Mouse (Mus musculus) heart, embryonic 13.5 days (tissue): ENCODE data around the gene Efl1. TPM values are rescaled to one million over a fixed set of nuclear protein-coding genes. Genes with fewer than 3 reads are reported as not detected.

Experiments
- ATAC-seq: fragments of 200-750 bp; cut with Nextera tagmentation; 2 replicates; pipeline ENCODE4 v1.8.0; 2017; ENCODE audit warnings: moderate TSS enrichment; ENCODE audit not compliant: insufficient number of reproducible peaks, low FRiP score, low TSS enrichment; ENCODE audit errors: extremely low read depth
- H3K27ac ChIP-seq: fragments of 300-500 bp; sonication (generic); replicated peaks from 2 replicates; pipeline ENCODE4 v1.5.1; 2015; ENCODE audit warnings: moderate library complexity, mild to moderate bottlenecking, inconsistent platforms
- H3K27me3 ChIP-seq: fragments of 300-500 bp; sonication (generic); replicated peaks from 2 replicates; pipeline ENCODE4 v1.6.1; 2015; ENCODE audit warnings: mild to moderate bottlenecking, inconsistent platforms
- H3K36me3 ChIP-seq: fragments of 300-500 bp; sonication (generic); 2 replicates; pipeline ENCODE4 v1.6.1; 2015; ENCODE audit warnings: mild to moderate bottlenecking, inconsistent platforms
- H3K4me1 ChIP-seq: fragments of 300-500 bp; sonication (generic); 2 replicates; pipeline ENCODE4 v1.6.1; 2015; ENCODE audit warnings: inconsistent platforms
- H3K4me2 ChIP-seq: fragments of 300-500 bp; sonication (generic); 2 replicates; pipeline ENCODE4 v1.6.1; 2015; ENCODE audit warnings: inconsistent platforms, mild to moderate bottlenecking, moderate library complexity
- H3K4me3 ChIP-seq: fragments of 300-500 bp; sonication (generic); 2 replicates; pipeline ENCODE4 v1.5.1; 2015; ENCODE audit warnings: moderate library complexity, mild to moderate bottlenecking, inconsistent platforms
- H3K9ac ChIP-seq: fragments of 300-500 bp; sonication (generic); 2 replicates; pipeline ENCODE4 v1.6.1; 2015; ENCODE audit warnings: inconsistent platforms, mild to moderate bottlenecking, moderate library complexity
- H3K9me3 ChIP-seq: fragments of 300-500 bp; sonication (generic); 2 replicates; pipeline ENCODE4 v1.6.1; 2016; ENCODE audit warnings: inconsistent platforms
- WGBS: fragments of 180-500 bp; shearing (Covaris S2); methylation state at CpG from one replicate; pipeline ENCODE4 v1.1.7; 2015; ENCODE audit warnings: mixed read lengths; 5-methylcytosine and 5-hydroxymethylcytosine counted together
- polyA plus RNA-seq: library from polyadenylated mRNA; unstranded; fragments of >200 nt; fragmentation: Nextera tagmentation; extraction: Ambion mirVana; gene quantifications from 2 replicates; pipeline ENCODE4 v1.2.1, GENCODE M21; 2015

Gene Efl1
- polyA plus RNA-seq, 1 experiment from 2014 or later = 13.4 TPM

DNA sequence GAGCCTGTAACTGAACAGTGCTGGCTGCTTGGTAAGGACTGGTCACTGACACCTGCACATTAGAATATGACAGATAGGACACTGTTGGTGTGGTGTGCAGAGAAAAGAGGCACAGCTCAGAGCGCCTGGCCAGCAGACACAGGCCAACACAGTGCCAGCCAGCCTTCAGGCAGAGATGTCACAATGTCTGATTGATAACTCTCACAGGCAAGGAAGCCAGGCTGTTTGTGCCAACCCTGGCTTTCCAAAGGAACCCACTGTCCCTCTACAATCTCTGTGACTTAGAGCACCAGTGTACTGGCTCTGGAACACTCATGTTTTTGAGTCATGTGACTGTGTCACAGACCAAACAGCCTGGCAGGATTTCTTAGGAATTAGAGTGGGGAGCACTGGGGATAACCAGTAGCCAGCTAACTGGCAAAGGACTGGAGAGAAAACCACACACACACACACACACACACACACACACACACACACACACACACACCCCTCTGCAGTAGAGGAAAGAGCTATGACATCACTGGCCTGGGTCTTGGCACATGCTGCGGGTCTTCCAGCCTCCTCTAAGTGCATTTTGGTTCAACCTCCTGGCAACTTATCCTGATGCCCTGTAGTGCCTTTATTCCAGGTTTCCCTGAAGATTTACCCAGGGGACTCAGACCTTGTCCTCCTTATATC is 137.7 kb downstream of the Efl1 start:
- no peaks in the 10 kb centered on the region for H3K36me3 ChIP-seq
- no peak for ATAC-seq
- WGBS = 78% methylated on average over 2 of the region's 2 CpGs

DNA sequence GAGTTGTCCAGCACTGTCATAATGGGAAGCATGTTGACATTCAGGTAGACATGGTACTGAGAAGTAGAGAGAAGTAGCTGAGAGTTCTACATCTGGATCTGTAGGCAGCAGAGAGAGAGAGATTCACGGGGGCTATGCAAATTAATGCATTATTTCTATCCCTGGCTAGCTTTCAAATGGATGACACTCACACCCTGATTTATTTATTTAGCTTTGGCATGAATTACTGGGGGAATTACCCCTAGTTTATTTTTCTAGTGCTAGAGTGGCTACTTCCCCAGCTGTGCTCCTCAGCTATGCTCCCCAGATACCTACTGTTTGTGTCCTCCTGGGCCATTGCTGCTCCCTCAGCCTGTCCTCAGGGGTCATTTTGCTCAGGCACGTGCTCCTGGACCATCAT is 144.2 kb downstream of the Efl1 start:
- no peak for ATAC-seq
- no peaks in the 10 kb centered on the region for H3K27me3 ChIP-seq
- no peak overlapping the region for H3K27ac ChIP-seq
- no peak overlapping the region for H3K4me3 ChIP-seq
- WGBS = 61% methylated on average over 2 of the region's 2 CpGs
- no peaks in the 10 kb centered on the region for H3K36me3 ChIP-seq
- no peaks in the 10 kb centered on the region for H3K4me1 ChIP-seq
- no peak overlapping the region for H3K9ac ChIP-seq
- no peak overlapping the region for H3K4me2 ChIP-seq
- H3K9me3 ChIP-seq = no peaks in the 10 kb centered on the region

More for the DNA sequence above, 137.7 kb downstream of the Efl1 start:
- peaks cover 12% of the 10 kb centered on the region for H3K4me1 ChIP-seq
- no peaks in the 10 kb centered on the region for H3K27me3 ChIP-seq
- no peak overlapping the region for H3K9ac ChIP-seq
- H3K4me2 ChIP-seq = no peak overlapping the region
- H3K9me3 ChIP-seq = no peaks in the 10 kb centered on the region
- no peak overlapping the region for H3K4me3 ChIP-seq
- no peak overlapping the region for H3K27ac ChIP-seq

DNA sequence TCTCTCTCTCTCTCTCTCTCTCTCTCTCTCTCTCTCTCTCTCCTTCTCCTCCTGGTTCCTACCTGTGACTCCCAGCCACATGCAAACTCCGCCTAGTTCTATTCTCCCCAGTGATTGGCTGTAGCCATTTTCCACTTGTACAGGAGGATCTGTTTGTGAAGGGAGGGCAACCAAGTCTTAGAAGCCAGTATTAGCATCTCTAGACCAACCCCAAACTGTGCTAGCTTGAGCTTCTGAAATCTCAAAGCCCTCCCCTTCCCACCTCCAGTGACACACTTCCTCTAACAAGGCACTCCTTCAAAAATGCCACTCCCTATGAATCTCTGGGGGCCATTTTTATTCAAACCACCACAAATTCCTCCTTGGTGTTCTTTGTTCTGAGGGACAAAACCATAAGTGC is 144.7 kb downstream of the Efl1 start:
- no peaks in the 10 kb centered on the region for H3K9me3 ChIP-seq
- H3K9ac ChIP-seq = no peak overlapping the region
- H3K4me1 ChIP-seq = no peaks in the 10 kb centered on the region
- no peaks in the 10 kb centered on the region for H3K27me3 ChIP-seq
- no peak for ATAC-seq
- no peak overlapping the region for H3K27ac ChIP-seq
- H3K4me3 ChIP-seq = no peak overlapping the region
- WGBS = 71% methylated on average over 1 of the region's 1 CpGs
- no peaks in the 10 kb centered on the region for H3K36me3 ChIP-seq
- no peak overlapping the region for H3K4me2 ChIP-seq

DNA sequence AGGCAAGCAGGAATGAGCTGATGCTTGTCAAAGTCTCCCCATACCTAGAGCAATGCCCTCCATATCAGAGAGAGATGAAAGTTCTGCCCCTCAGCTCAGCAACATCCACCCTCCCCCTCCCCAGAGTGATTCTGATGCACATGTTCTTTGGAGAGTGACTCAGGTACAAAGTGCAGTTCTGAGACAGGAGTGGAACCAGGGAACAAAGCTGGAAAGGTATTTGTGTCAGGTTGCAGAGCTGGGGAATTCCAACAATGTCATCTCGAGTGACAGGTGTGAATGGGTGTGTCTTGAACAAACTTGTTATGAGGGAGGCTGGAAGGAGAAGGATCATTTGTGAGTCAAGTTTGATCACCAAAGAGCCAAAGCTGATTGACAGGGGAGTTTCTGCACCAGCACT is 146.1 kb downstream of the Efl1 start:
- H3K4me2 ChIP-seq = no peak overlapping the region
- H3K36me3 ChIP-seq = no peaks in the 10 kb centered on the region
- 34% methylated on average over 1 of the region's 1 CpGs for WGBS
- no peak overlapping the region for H3K27ac ChIP-seq
- no peak for ATAC-seq
- no peaks in the 10 kb centered on the region for H3K27me3 ChIP-seq
- H3K9ac ChIP-seq = no peak overlapping the region
- no peak overlapping the region for H3K4me3 ChIP-seq
- H3K4me1 ChIP-seq = no peaks in the 10 kb centered on the region
- H3K9me3 ChIP-seq = no peaks in the 10 kb centered on the region

DNA sequence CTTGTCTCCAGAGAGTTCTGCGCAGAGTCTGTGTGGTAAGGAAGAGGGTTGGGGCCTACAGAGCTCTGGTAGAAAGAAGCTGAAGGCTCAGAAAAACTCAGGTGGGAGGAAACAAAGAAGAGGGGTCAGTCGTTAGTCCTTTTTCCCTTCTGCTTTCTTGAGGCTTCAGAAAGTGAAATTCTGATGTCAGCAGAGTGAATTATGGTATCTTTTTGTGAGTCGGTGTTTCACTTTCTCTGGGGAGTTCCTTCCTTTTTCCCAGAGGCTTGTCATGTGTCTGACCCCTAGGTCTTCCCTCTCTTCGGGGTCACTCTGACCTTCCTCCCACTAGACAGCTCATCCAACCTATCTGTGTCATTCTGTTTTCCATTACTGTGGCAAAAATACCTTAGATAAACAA is 153.8 kb downstream of the Efl1 start:
- H3K27ac ChIP-seq = no peak overlapping the region

DNA sequence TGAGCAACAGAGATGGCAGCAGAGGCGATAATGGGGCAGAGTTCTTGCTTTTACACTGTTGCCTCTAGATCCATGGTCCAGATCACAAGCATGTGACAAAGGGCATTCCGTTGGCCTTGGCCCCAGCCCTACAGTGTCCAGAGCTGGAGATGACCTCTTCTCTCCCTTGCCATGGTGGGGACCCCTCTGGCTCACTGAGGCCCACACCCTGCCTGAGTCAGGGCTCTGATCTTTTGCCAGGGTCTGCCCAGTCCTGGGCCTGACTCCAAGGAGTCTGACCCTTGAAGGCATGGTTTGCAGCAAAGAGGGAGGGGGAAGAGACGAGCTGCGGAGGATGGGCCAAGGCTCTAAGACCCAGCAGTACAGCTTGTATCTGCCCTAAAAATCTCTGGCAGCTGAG is 159.8 kb downstream of the Efl1 start:
- Histone ChIP-seq H3K36me3 (no peaks in the 10 kb centered on the region), H3K9ac (no peak overlapping the region), H3K4me2 (no peak overlapping the region), H3K4me3 (no peak overlapping the region), H3K9me3 (no peaks in the 10 kb centered on the region), H3K27me3 (peaks cover 10% of the 10 kb centered on the region), H3K27ac (no peak overlapping the region), H3K4me1 (peaks cover 7% of the 10 kb centered on the region; the same call in 1 of the 2 replicates)
- ATAC-seq = no peak
- WGBS = 58% methylated on average over 4 of the region's 4 CpGs

More for the DNA sequence above, 153.8 kb downstream of the Efl1 start:
- no peak for ATAC-seq
- Histone ChIP-seq H3K9me3 (no peaks in the 10 kb centered on the region), H3K9ac (no peak overlapping the region), H3K27me3 (no peaks in the 10 kb centered on the region), H3K4me2 (no peak overlapping the region), H3K36me3 (no peaks in the 10 kb centered on the region), H3K4me1 (no peaks in the 10 kb centered on the region), H3K4me3 (no peak overlapping the region)
- WGBS = 61% methylated on average over 4 of the region's 4 CpGs

DNA sequence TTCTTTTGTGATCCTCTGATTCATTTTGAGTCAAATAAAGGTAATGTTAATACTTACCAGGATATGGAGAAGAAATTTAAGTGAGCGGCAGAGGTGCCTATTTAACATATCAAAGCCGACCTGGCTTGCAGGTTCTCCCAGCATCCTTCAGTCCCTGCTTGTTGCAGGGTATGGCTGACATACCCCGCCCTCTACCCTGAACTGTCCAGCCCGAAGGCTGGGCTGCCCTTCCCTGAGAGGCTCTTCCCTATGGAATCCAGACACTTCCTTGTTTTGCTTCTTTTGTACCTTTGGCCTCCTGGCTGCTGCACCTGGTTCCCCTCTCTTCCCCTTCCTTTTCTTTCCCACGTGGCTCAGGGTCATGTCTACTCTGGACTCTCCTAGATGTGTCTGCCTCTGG is 160.7 kb downstream of the Efl1 start:
- H3K36me3 ChIP-seq = no peaks in the 10 kb centered on the region
- no peak overlapping the region for H3K4me3 ChIP-seq
- peaks cover 10% of the 10 kb centered on the region for H3K27me3 ChIP-seq
- H3K9ac ChIP-seq = no peak overlapping the region
- ATAC-seq = no peak
- no peak overlapping the region for H3K4me2 ChIP-seq
- H3K4me1 ChIP-seq = peaks cover 7% of the 10 kb centered on the region; the same call in 1 of the 2 replicates
- no peaks in the 10 kb centered on the region for H3K9me3 ChIP-seq
- 55% methylated on average over 5 of the region's 5 CpGs for WGBS
- H3K27ac ChIP-seq = no peak overlapping the region

DNA sequence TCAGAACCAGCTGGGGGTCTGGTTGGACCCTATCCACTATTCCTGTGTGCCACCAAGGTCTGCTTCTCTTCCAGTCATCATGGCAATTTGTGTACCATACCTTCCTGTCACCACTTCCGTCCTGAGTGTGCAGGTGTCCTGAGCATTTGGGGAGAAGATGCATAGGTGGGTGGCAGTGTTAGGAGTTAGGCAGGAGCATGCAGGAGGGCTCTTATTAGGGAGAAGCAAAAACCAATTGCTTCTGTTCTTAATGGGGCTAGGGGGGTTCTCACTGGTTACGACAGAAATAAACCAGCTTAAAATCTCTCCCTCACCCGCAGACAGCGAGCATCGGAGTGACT is 162.4 kb downstream of the Efl1 start:
- no peaks in the 10 kb centered on the region for H3K36me3 ChIP-seq
- no peaks in the 10 kb centered on the region for H3K9me3 ChIP-seq
- ATAC-seq = no peak
- no peak overlapping the region for H3K4me3 ChIP-seq
- H3K27ac ChIP-seq = no peak overlapping the region
- no peak overlapping the region; the same call in 1 of the 2 replicates for H3K4me2 ChIP-seq
- no peak overlapping the region for H3K9ac ChIP-seq
- WGBS = 47% methylated on average over 5 of the region's 5 CpGs
- peaks cover 7% of the 10 kb centered on the region; the same call in 1 of the 2 replicates for H3K4me1 ChIP-seq
- peaks cover 10% of the 10 kb centered on the region for H3K27me3 ChIP-seq

DNA sequence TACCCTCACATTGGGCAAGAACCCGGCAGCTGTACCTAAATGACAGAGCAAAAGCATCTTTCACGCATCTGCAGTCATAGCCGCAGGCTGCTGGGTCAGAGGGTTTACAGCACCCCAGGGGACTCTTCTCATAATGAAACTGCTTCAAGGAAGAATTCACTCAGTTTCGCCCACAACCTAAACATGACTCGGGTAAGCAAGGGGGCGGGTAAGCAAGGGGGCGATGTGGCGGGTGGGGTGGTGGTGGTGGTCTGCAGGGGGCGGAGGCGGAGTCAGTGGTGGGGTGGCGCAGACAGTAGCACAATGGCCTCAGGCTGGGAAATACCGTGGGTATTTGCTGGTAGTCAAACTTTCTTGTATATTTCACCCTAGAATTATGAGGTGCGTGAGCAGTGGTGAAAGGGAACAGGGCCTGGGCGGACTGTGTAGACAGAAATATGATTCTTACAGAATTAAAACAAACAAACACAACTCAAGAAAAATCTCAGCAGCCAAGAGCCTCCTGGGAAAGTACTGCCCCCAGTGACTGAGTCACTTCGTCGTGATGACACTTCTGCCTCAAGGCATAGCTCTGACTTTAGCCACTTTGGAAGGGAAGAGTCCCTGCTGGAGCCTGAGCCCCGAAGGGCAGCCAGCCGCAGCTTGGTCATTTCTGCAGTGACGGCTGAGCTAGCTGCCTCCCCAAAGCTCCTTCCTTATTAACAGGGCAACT is 162.9 kb downstream of the Efl1 start:
- H3K36me3 ChIP-seq = no peaks in the 10 kb centered on the region
- H3K27ac ChIP-seq = no peak overlapping the region
- no peak for ATAC-seq
- H3K4me1 ChIP-seq = peaks cover 7% of the 10 kb centered on the region; the same call in 1 of the 2 replicates
- no peak overlapping the region for H3K9ac ChIP-seq
- H3K4me2 ChIP-seq = peak overlapping the region; percentile 45
- no peaks in the 10 kb centered on the region for H3K9me3 ChIP-seq
- H3K4me3 ChIP-seq = 0 out of 2 replicates have a peak overlapping the region, but pooled peaks have one; percentile 6
- H3K27me3 ChIP-seq = peaks cover 10% of the 10 kb centered on the region
- WGBS = 38% methylated on average over 19 of the region's 19 CpGs

DNA sequence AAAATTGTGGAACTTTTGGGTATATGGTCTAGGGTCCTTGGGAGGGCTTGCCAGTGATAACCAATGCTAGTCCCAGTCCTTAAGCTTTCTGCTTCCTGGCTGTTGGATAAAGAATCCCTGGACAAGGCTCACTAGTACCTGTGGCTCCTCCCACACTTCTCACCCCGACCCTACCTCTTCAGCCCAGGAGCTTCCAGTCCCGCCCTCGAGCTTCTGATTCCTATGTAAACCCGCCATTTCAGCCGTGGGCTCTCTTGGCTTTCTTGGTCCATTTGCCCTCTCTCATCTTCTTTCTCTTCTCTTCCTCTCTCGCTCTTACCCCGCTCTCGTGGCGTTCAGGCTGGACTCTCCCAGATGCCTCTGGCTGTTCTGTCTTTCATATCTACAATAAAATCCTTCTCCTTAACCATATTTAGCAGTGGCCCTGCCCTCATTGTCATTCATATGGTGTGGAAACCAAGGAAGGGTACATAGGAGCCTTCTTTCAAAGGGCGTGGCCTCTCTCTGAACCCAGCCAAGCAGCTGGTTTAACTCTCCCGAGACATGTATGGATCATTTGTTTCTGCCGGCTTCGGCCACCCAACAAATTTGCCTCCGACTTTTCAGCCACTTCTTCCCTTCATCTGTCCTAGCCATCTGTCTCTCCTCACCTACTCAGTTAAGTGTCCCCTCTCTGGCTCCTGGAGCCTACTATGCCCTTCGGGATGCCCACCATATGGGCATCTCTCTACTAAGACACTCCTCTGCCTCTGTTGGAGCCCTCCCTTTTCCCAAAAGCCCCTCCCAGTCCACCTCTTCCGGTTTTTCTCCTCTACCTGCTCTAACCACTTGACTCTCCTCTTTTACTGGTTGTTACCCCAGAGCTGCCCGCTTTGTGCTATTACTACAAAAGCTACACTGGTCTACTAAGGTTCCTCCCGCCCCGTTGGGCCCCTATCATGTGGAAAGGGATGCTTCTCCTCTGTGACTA is 164.1 kb downstream of the Efl1 start:
- no peak overlapping the region for H3K9ac ChIP-seq
- H3K4me1 ChIP-seq = peaks cover 7% of the 10 kb centered on the region; the same call in 1 of the 2 replicates
- ATAC-seq = no peak
- 78% methylated on average over 19 of the region's 19 CpGs for WGBS
- no peak overlapping the region for H3K4me3 ChIP-seq
- H3K36me3 ChIP-seq = no peaks in the 10 kb centered on the region
- peaks cover 6% of the 10 kb centered on the region; the same call in 1 of the 2 replicates for H3K9me3 ChIP-seq
- peaks cover 10% of the 10 kb centered on the region for H3K27me3 ChIP-seq
- no peak overlapping the region for H3K4me2 ChIP-seq
- no peak overlapping the region for H3K27ac ChIP-seq

DNA sequence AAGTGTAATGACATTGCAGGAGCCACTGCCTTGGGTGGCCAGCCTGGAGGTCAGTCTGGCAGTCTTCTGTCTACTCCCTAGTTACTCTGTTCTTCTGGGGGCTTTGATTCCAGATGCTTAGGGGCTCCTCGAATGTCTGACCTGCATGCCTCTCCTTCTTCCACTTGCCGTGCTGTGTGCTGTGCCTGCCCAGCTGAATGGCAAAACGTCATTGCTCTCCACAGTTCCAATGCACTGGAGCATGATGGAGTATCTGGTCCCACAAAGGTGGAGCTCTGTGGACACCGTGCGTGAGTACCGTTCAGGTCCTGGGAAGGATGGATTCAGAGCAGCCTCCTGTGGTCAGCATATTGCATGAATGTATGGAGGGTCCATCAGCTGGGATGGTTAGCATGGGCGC is 171.1 kb downstream of the Efl1 start:
- H3K4me1 ChIP-seq = no peaks in the 10 kb centered on the region
- 87% methylated on average over 7 of the region's 7 CpGs for whole genome bisulfite sequencing
- no peak for ATAC-seq
- peaks cover 6% of the 10 kb centered on the region; the same call in 1 of the 2 replicates for H3K9me3 ChIP-seq
- no peaks in the 10 kb centered on the region for H3K36me3 ChIP-seq
- no peak overlapping the region for H3K27ac ChIP-seq
- H3K9ac ChIP-seq = no peak overlapping the region
- H3K4me2 ChIP-seq = no peak overlapping the region
- no peak overlapping the region for H3K4me3 ChIP-seq
- no peaks in the 10 kb centered on the region for H3K27me3 ChIP-seq
